Mouse (Mus musculus) gastrocnemius, adult 2 months (tissue): ENCODE results near the gene Gm3667. TPM values are rescaled to one million over a fixed set of nuclear protein-coding genes. Genes with fewer than 3 reads are reported as not detected.
"Not testable (repeated sequence)": the region's sequence is repeated elsewhere in the genome, so short reads cannot be mapped to it uniquely, and the experiment has no call there.

Experiments
- DNase-seq: peaks from one replicate; pipeline ENCODE4 v3.0.0; 2022
- H3K27ac ChIP-seq: fragments of 200-600 bp; 2 replicates; pipeline ENCODE4 v1.8.1; 2022; ENCODE audit warnings: mild to moderate bottlenecking
- H3K4me3 ChIP-seq: fragments of 200-600 bp; 2 replicates; pipeline ENCODE4 v1.8.1; 2022; ENCODE audit warnings: mild to moderate bottlenecking, moderate library complexity
- intact Hi-C: fragments of 180-260 bp; cut with DNase I; formaldehyde crosslinking; loops from one replicate; pipeline ENCODE4 v1.15.1; 2025
- long read RNA-seq, 2 experiments: library from polyadenylated mRNA; stranded (forward); transcript quantifications; one replicate each; pipeline ENCODE4 v2.0.0; 2021
- total RNA-seq, 2 experiments: library from RNA; stranded (reverse); gene quantifications; 2 replicates each; pipeline ENCODE4 v1.2.3; 2021

Gm3667 gene
- total RNA-seq, result under 1 TPM in 1 of 2 experiments, not detected in 1; 0.28 TPM
- long read RNA-seq, experiment 1, result 0 reads
- long read RNA-seq, experiment 2, result 0 reads

- H3K27ac ChIP-seq, intact Hi-C loops: not testable (repeated sequence)
- peak; percentile 15 for DNase-seq
- H3K4me3 ChIP-seq, result peak within 1 kb of the TSS; percentile 56
Observed at GRCm38 (mm10) chr14:6889521-6890012, at the start of gene Gm3667. Gene Gm3667 (minus strand): TSS chr14:6889962.

- intact Hi-C loops, H3K4me3 ChIP-seq, H3K27ac ChIP-seq, DNase-seq: not testable (repeated sequence)
Observed at GRCm38 (mm10) chr14:6899881-6900280, 10.1 kb upstream of the Gm3667 start.

- peak; percentile 10 for DNase-seq
- intact Hi-C loops, H3K27ac ChIP-seq: not testable (repeated sequence)
- peak overlapping the region; percentile 56 for H3K4me3 ChIP-seq
Observed at GRCm38 (mm10) chr14:6888811-6889210, 951 bp downstream of the Gm3667 start.

GRCm38 (mm10) chr14:6840211-6840610 lies 49.6 kb downstream of the Gm3667 start, which contains the start of gene Gm3642:
Gene Gm3642 (minus strand): TSS chr14:6840311.
- intact Hi-C loops, H3K27ac ChIP-seq, DNase-seq, H3K4me3 ChIP-seq: not testable (repeated sequence)

- DNase-seq, H3K27ac ChIP-seq, H3K4me3 ChIP-seq, intact Hi-C loops: not testable (repeated sequence)
Observed at GRCm38 (mm10) chr14:6823297-6823696, 66.5 kb downstream of the Gm3667 start.

Other genes starting within 250 kb of the Gm3667 start
- not detected for gene Gm10251, start 205.8 kb downstream of the Gm3667 start, total RNA-seq
- not detected for gene Gm8050, start 169.7 kb downstream of the Gm3667 start, total RNA-seq
- gene Gm3636, start 147.6 kb downstream of the Gm3667 start, total RNA-seq, result 1 to 10 TPM in 1 of 2 experiments, under 1 TPM in 1; 0.18 to 2.1 TPM
- not detected for gene Gm8362, start 115.6 kb downstream of the Gm3667 start, total RNA-seq
- gene Gm3642, start 49.7 kb downstream of the Gm3667 start, total RNA-seq, result not detected
- not detected for gene Gm6356, start 83.9 kb upstream of the Gm3667 start, total RNA-seq
- gene Gm10406, start 137.5 kb upstream of the Gm3667 start, total RNA-seq, result not detected
- gene Gm3685, start 155.0 kb upstream of the Gm3667 start, total RNA-seq, result not detected
- under 1 TPM in 1 of 2 experiments, not detected in 1; 0.17 TPM for gene Gm3696, start 210.7 kb upstream of the Gm3667 start, total RNA-seq
- not detected for gene Gm6676, start 235.4 kb upstream of the Gm3667 start, total RNA-seq